Mouse (Mus musculus): ENCODE results near the gene Boll. TPM values are rescaled to one million over a fixed set of nuclear protein-coding genes. Genes with fewer than 3 reads are reported as not detected.
A peak's percentile ranks its signal among the peaks of the same experiment; 100 is the strongest.

Boll gene
- total RNA-seq (2018; cell fraction: chromatin; rRNA removed): not detected
- total RNA-seq (2018; cell fraction: cytosol; rRNA removed): under 1 TPM in 1 of 26 experiments, not detected in 25; 0.26 TPM
- 1 to 10 TPM in 1 of 26 experiments, not detected in 25; 1.6 TPM for total RNA-seq (2018; cell fraction: nucleus; rRNA removed)
- not detected in 3 replicates for polyA plus RNA-seq (2018)

DNA sequence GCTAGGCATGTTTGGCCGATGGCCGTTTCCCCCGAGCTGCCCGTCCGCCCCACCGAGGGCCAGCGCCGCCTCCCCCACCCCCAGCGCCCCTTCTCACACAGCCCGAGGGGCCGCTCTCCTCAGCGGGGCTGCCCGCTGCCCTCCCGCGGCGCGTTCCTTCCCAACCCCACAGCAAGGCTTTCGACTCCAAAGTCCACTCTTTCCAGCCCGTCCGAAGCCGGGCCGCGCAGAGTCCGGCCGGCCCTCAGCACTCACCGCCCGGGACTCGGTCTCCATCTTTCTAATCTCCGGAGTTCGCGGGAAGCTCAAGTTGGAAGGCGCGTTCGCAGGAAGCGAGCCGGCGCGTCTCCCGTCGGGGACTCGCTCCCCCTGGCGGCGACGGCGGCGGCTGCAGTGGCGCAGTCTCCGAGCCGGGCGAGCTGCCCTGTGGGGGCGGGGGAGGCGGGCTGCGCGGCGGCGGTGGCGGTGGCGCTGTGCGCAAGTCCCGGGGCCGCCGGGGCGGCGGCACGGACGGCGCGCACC lies at the start of gene Boll:
TSS of gene Boll (minus strand) at position 426 of the 522 bp plus-strand sequence.
- Histone ChIP-seq H3K79me2 (ENCODE audit: inconsistent target) (no peaks in the 10 kb centered on the region), H3K27ac (no peak within 1 kb of the TSS), H3K4me3 (ENCODE audit: inconsistent target) (no peak within 1 kb of the TSS; the same call in 1 of the 2 replicates), H3K36me3 (ENCODE audit: inconsistent target) (no peaks in the 10 kb centered on the region)
- WGBS (ENCODE audit: missing documents): 25% methylated on average over 55 of the region's 68 CpGs

DNA sequence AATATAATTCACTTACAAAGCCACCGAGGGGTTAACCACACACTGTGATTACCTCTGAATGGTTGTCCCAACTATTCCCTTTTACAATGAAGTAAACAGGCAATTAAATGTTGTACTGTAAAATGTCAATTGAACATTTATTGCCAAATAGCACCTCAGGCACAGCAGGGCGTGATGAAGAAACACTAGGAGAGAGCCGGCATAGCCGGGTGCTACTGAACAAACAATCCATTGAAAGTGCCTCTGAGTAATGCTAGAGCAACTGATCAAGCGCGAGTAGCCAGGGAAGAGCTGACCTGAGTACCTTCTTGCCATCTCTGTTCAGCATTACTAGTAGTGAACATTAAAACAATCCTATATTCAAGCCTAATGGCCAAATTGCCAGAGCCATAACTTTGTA lies 49.3 kb upstream of the Boll start:
- no peak overlapping the region for H3K4me3 ChIP-seq (ENCODE audit: inconsistent target)
- WGBS (ENCODE audit: missing documents): 89% methylated on average over 6 of the region's 6 CpGs

DNA sequence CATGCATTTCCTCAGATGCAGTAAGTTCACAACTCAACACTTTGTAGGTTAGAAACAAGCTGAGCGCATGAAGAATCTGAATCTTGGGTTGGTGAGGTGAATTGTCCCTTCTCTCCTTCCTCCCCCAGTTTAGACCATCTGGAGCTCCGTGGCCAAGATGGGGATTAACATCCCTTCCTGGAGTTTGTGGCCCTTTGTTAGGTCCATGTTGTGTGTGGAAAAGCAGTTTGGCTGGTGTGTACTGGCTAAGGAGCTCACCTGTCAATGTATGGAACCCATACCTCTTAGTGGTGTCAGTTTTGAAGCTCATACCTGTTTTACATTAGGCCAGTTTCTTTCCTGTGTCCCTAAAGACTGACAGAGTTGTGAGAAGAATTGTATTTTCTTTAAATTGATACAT lies 47.8 kb upstream of the Boll start:
- H3K4me3 ChIP-seq (ENCODE audit: inconsistent target): no peak overlapping the region
- H3K27ac ChIP-seq: no peak overlapping the region
- WGBS (ENCODE audit: missing documents): 95% methylated on average over 2 of the region's 2 CpGs
- H3K79me2 ChIP-seq (ENCODE audit: inconsistent target): no peaks in the 10 kb centered on the region
- no peaks in the 10 kb centered on the region for H3K36me3 ChIP-seq (ENCODE audit: inconsistent target)

More for the DNA sequence above, 49.3 kb upstream of the Boll start:
- no peaks in the 10 kb centered on the region for H3K36me3 ChIP-seq (ENCODE audit: inconsistent target)
- no peaks in the 10 kb centered on the region for H3K79me2 ChIP-seq (ENCODE audit: inconsistent target)
- H3K27ac ChIP-seq: no peak overlapping the region

DNA sequence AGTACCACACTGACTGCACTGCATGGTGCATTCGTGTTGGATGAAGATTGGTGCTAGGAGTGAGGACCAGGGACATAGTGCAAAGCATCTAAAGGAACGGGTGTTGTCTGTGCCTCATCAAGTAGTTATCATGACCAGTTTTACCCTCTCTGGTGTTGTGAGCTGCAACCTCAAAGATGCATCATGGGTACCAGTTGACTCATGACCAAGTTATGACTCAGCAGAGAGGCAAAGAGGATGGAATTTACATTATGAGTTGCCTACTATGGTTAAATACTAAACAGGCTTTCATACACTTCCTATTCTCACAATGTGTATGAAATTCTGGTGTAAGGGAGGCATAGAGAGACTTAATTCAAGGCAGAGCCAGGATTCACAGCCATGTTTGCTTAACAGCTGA lies 47.4 kb upstream of the Boll start:
- Histone ChIP-seq H3K4me3 (ENCODE audit: inconsistent target) (no peak overlapping the region), H3K36me3 (ENCODE audit: inconsistent target) (no peaks in the 10 kb centered on the region), H3K27ac (no peak overlapping the region), H3K79me2 (ENCODE audit: inconsistent target) (no peaks in the 10 kb centered on the region)
- WGBS (ENCODE audit: missing documents): 95% methylated on average over 2 of the region's 2 CpGs

DNA sequence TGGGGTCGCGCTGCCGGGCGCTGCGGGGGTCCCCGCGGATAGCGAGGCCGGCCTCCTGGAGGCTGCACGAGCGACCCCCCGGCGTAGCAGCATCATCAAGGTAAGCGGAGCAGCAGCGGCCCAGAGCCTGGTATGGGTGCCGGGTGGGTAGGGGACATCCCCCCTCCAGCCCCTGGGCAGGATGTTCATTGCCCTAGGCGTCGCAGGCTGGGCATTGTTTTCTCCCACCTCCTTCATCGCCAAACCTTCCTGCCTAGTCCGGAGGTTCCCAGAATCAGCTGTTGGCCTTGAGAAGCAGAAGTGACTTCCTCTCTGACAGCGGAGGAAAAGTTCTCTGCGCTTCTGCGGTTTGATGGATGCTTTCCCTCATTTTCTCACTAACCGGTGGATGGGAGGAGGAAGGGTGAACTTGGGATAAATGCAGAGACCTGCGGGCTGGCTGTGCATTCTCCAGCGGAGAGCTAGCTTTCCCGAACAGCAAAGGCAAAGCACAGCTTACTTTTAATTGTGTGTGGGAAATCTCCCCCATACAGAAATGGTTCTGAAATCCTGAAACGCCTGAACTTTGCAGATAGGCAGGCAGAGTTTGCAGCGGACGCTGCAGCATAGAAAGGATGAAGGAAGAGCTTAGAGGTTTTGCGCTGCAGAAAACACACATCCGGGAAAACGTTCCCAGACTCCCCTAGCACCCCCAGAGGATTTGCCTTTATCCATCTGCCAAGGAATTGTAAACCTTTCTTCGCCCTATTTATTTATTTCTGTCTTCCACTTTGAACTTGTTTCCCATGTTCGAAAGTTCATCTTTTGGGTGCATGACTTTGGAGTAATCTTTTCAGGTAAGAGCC lies 43.5 kb upstream of the Boll start:
- Histone ChIP-seq H3K79me2 (ENCODE audit: inconsistent target) (no peaks in the 10 kb centered on the region), H3K27ac (no peak overlapping the region), H3K36me3 (ENCODE audit: inconsistent target) (no peaks in the 10 kb centered on the region), H3K4me3 (ENCODE audit: inconsistent target) (no peak overlapping the region)
- 10% methylated on average over 35 of the region's 35 CpGs for WGBS (ENCODE audit: missing documents)

DNA sequence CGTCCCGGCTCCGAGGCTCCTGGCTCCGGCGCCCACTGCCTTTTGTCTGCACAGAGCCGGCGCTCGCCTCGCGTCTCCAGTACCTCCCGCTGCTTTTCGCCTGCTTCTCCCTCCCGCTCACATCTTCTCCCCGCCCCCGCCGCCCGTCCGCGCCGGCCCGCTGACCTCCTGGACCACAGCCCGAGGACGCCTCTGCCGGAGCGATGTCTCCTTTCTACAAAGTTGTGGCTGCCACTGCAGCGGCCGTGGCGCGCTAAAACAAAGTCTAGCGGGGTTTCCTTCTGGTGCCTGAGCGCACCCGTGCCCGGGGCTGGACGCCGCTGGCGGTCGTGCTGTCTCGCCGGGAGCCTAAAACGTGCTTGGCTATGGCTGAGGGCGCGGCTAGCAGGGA lies 42.7 kb upstream of the Boll start:
- Histone ChIP-seq H3K79me2 (ENCODE audit: inconsistent target) (no peaks in the 10 kb centered on the region), H3K27ac (no peak overlapping the region), H3K4me3 (ENCODE audit: inconsistent target) (no peak overlapping the region), H3K36me3 (ENCODE audit: inconsistent target) (no peaks in the 10 kb centered on the region)
- WGBS (ENCODE audit: missing documents): 2% methylated on average over 41 of the region's 42 CpGs

DNA sequence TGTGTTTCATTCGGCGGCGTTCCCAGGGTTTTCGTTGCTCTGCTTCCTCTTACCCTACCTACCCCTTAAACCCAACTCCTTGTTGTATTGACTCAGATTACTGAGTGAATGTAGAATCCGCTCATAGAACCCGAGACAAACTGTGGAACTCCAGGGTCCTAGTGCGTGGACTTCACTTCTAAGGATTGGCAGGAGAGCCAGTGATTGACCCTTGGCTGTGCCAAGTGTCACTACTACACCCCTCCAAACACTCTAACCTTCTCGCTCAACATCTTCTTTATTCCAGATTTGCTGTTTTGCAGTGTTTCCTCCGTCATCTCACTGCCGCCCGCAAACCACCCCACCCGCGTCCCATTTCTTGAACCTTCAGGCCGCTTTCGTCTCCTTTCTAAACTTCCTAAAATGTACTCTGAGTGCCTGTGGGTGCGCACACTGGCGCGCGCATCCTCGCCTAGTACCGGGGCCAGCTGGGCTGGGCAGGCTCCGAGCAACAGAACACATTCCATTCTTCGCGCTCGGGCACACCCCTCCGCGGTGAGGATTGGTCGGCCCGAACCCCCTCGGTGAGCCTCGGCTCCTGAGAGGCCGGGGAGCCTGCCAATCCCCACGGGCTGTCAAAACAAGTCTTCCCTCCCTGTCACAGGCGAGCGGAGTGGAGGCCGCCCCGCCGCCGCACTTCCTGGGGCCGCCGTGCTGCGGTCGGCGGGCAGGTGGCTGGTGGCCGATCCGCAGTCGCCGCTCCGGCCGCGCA lies 42.2 kb upstream of the Boll start, which contains the start of gene Plcl1:
TSS of gene Plcl1 (plus strand) at position 650 of the 751 bp plus-strand sequence.
- under 1% methylated on average over 46 of the region's 51 CpGs for WGBS (ENCODE audit: missing documents)
- no peak within 1 kb of the TSS for H3K27ac ChIP-seq
- peak within 1 kb of the TSS; percentile 11; the same call in 1 of the 2 replicates for H3K4me3 ChIP-seq (ENCODE audit: inconsistent target)
- H3K79me2 ChIP-seq (ENCODE audit: inconsistent target): no peaks in the 10 kb centered on the region
- H3K36me3 ChIP-seq (ENCODE audit: inconsistent target): no peaks in the 10 kb centered on the region

DNA sequence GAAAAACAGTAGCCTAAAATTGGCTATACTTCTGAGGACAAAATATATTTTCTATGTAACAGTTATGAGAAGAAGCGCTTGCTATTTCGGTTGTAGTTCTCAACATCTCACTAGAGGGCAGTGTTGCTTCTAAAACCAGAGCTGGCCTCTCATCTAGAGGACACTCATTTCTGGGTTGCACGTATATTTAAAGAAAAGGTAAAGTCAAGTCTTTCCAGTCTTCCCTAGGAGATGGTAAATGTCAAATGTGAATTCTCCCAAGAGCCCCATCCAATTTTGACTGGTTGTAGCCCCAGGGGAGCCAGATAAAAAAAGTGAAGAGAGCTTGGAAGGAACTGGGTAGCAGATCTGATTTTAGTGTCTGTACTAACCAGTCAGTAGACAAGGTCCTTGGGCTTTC lies 41.2 kb upstream of the Boll start:
- WGBS (ENCODE audit: missing documents): 4% methylated on average over 3 of the region's 3 CpGs
- H3K4me3 ChIP-seq (ENCODE audit: inconsistent target): no peak overlapping the region
- H3K79me2 ChIP-seq (ENCODE audit: inconsistent target): no peaks in the 10 kb centered on the region

DNA sequence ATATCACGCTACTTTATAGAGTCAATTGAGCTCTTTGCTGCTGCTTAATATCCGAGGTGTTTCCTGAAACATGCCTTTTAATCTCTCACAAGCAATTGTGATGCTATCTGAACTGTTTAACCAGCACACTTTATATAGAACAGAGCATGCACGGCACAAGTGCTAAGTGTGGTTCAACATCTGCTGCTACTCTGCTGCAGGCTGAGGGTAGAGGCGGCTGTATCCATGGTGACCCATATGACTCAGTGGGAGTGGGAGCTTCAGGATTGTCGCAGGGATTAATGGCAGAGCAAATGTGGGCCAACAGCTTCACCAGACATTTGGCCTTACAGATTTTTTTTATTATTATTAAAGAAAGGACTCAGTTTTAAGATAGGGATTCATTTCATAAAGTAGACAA lies 36.6 kb upstream of the Boll start:
- no peak overlapping the region for H3K27ac ChIP-seq
- no peaks in the 10 kb centered on the region for H3K79me2 ChIP-seq (ENCODE audit: inconsistent target)
- H3K4me3 ChIP-seq (ENCODE audit: inconsistent target): no peak overlapping the region
- no peaks in the 10 kb centered on the region for H3K36me3 ChIP-seq (ENCODE audit: inconsistent target)
- WGBS (ENCODE audit: missing documents): 79% methylated on average over 5 of the region's 5 CpGs

More for the DNA sequence above, 41.2 kb upstream of the Boll start:
- no peak overlapping the region for H3K27ac ChIP-seq
- H3K36me3 ChIP-seq (ENCODE audit: inconsistent target): no peaks in the 10 kb centered on the region

DNA sequence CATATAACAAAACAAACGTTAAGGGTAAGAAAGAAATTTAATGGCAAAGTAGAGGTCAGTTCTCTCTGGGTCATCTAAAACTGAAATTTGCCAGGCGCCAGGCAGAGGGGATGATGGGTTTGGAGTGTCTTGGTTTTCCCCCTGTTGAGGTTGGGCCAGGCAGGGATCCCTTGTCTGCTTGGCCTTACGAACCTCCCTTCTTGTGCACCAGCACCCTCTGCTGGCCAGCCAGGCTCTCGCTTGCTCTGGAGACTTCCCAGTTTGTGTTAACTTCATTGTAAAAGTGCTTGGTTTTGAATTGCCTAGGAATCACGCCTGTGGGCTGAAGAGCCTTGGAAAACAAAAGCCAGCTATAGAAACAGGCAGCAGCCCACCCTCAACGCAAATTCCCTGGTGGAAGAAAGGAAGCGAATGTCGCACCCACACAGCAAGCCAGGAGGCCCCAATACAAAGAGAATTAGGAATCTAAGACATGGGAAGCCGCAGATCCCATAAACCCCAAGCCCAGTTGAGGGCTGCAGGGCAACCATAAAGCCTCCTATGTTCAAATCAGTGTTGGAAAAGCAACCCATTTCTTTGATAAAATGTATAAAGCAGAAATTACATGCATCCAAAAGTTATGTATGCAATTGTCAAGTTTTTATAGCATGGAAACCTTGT lies 20.0 kb upstream of the Boll start:
- no peak overlapping the region for H3K4me3 ChIP-seq (ENCODE audit: inconsistent target)
- no peak overlapping the region for H3K27ac ChIP-seq
- H3K36me3 ChIP-seq (ENCODE audit: inconsistent target): no peaks in the 10 kb centered on the region
- no peaks in the 10 kb centered on the region for H3K79me2 ChIP-seq (ENCODE audit: inconsistent target)
- 30% methylated on average over 9 of the region's 9 CpGs for WGBS (ENCODE audit: missing documents)

DNA sequence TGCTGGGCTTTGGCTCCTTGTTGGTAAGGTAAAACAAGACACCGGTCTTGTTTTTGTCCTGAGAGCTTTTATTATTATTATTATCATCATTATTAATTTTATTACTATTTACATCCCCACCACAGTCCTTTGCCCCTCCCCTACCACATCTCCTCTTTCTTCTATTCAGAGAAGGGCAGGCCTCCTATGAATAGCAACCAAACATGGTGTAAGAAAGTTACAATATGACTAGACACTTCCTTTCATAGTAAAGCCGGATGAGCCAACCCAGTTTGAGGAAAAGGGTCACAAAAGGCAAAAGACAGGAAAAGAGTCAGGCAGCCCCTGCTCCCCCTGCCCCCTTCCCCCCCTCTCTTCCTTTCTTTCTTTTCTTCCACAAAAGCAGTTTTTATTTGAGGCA lies 17.3 kb upstream of the Boll start:
- Histone ChIP-seq H3K27ac (no peak overlapping the region), H3K4me3 (ENCODE audit: inconsistent target) (no peak overlapping the region), H3K79me2 (ENCODE audit: inconsistent target) (no peaks in the 10 kb centered on the region), H3K36me3 (ENCODE audit: inconsistent target) (no peaks in the 10 kb centered on the region)
- 83% methylated on average over 2 of the region's 2 CpGs for WGBS (ENCODE audit: missing documents)

DNA sequence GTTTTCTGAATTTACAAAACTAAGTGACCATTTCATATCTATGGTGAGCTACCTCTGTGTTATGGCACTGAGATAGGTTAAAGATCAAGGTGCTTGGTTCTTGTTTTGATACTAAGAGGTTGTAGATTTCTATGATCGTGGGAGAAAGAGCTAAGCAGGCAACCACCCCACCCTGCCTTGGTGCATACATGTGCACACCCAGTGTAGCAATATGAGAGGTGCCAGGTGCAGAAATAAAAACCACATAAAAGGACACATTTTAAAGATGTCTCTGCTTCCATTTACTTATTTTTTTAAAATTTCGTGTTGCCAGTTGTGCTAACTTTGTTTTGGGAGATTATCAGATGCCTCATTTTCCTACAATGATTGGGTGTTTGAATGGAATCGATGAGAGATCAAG lies 9.4 kb upstream of the Boll start:
- 92% methylated on average over 3 of the region's 3 CpGs for WGBS (ENCODE audit: missing documents)
- H3K4me3 ChIP-seq (ENCODE audit: inconsistent target): no peak overlapping the region
- H3K27ac ChIP-seq: no peak overlapping the region
- H3K36me3 ChIP-seq (ENCODE audit: inconsistent target): no peaks in the 10 kb centered on the region
- H3K79me2 ChIP-seq (ENCODE audit: inconsistent target): no peaks in the 10 kb centered on the region

DNA sequence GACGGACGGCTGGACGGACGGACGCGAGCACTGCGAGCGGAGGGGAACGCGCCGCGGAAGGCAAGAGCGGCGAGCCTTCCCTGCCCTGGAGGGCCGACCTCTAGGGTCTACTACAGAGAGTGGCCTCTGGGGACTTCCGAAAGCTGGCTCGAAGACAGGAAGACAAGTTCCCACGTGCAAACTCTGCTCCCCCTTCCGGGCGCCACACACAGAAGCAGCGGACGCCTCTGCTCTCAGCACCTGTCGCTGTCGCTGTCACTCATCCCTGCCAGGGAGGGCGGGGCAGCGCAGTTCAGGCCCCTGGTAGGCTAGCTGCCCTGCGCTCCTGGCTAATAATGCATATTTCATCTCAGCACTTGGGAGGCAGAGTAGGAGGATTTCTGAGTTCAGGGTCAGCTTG lies 317 bp upstream of the Boll start:
- Histone ChIP-seq H3K36me3 (ENCODE audit: inconsistent target) (no peaks in the 10 kb centered on the region), H3K27ac (no peak overlapping the region), H3K4me3 (ENCODE audit: inconsistent target) (no peak overlapping the region; the same call in 1 of the 2 replicates), H3K79me2 (ENCODE audit: inconsistent target) (no peaks in the 10 kb centered on the region)
- 2% methylated on average over 16 of the region's 27 CpGs for WGBS (ENCODE audit: missing documents)

DNA sequence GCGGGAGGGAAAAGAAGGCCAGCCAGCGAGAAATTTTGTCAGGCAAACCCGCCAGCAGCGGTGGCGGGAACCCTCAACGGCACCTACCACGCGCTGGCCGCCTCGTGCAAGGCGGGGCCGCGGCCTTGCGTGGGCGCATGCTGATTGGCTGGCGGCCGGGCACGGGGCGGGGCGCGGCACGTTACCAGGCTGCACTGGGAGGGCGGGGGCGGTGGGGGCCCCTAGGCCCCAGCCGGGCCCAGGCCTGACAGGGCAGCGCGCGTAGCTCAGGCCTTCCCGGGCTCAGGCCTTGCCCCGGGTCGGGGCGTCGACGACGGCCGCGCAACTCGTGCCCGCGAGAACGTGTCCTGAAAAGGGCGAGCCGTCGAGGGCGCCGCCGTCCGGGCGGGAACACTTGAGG lies 635 bp downstream of the Boll start:
- H3K4me3 ChIP-seq (ENCODE audit: inconsistent target): no peak overlapping the region
- 57% methylated on average over 11 of the region's 49 CpGs for WGBS (ENCODE audit: missing documents)
- no peaks in the 10 kb centered on the region for H3K36me3 ChIP-seq (ENCODE audit: inconsistent target)
- no peak overlapping the region for H3K27ac ChIP-seq
- no peaks in the 10 kb centered on the region for H3K79me2 ChIP-seq (ENCODE audit: inconsistent target)

Data from macrophage (primary cell).